9 mouse cellular contexts compared by ENCODE assay signal in genomic region chr4:150138084-150138543, GRCm38 (mm10). TPM values are rescaled to one million over a fixed set of nuclear protein-coding genes. Genes with fewer than 3 reads are reported as not detected.
DNase-seq lines count a peak whose midpoint lies in the region; ATAC-seq and TF ChIP-seq lines count a peak whose summit lies in the region.
"Had no signal": no experiment of that assay in that cellular context is flagged by ENCODE, and none has a peak within 500 bp of the region (broad histone marks: within the 10 kb centered on the region; RNA-seq: fewer than 3 reads in every experiment).

No protein-coding gene starts in this region.

- peak overlapping the region; percentile 21 for H3K4me3 ChIP-seq in forebrain, postnatal 0 days (ENCODE audit: low read depth, low read length)
- peak overlapping the region; percentile 26 for H3K4me3 ChIP-seq in hindbrain, embryonic 15.5 days

- H3K9me3 ChIP-seq in forebrain, postnatal 0 days (ENCODE audit: low read length), result no peaks in the 10 kb centered on the region
- H3K9me3 ChIP-seq in hindbrain, embryonic 15.5 days, result no peaks in the 10 kb centered on the region

- H3K27me3 ChIP-seq in forebrain, postnatal 0 days (ENCODE audit: insufficient read depth, low read length), result no peaks in the 10 kb centered on the region
- no peaks in the 10 kb centered on the region for H3K27me3 ChIP-seq in hindbrain, embryonic 15.5 days

- no peaks in the 10 kb centered on the region for H3K36me3 ChIP-seq in forebrain, postnatal 0 days (ENCODE audit: insufficient read depth)
- H3K36me3 ChIP-seq in hindbrain, embryonic 15.5 days, result no peaks in the 10 kb centered on the region

- H3K4me2 ChIP-seq in forebrain, postnatal 0 days (ENCODE audit: low read depth), result peak overlapping the region; percentile 41
- peak overlapping the region; percentile 49 for H3K4me2 ChIP-seq in hindbrain, embryonic 15.5 days

- H3K9ac ChIP-seq in forebrain, postnatal 0 days, result peak overlapping the region; percentile 35
- no peak overlapping the region; the same call in 1 of the 2 replicates for H3K9ac ChIP-seq in hindbrain, embryonic 15.5 days

- no peak overlapping the region for H3K27ac ChIP-seq in forebrain, postnatal 0 days (ENCODE audit: low read depth, low read length)
- H3K27ac ChIP-seq in hindbrain, embryonic 15.5 days (replicated peaks), result peak overlapping the region; percentile 11; the same call in 1 of the 2 replicates

- 19% methylated on average over 9 of the region's 9 CpGs for WGBS in forebrain, postnatal 0 days
- 21% methylated on average over 9 of the region's 9 CpGs for WGBS in hindbrain, embryonic 15.5 days

- ATAC-seq in cerebellum, adult (ENCODE audit: insufficient number of reproducible peaks, low FRiP score, low TSS enrichment), result no peak
- peak; percentile 89 for ATAC-seq in forebrain, postnatal 0 days
- ATAC-seq in hindbrain, embryonic 15.5 days (ENCODE audit: low FRiP score, low read depth), result peak; percentile 87

- no peaks in the 10 kb centered on the region for H3K4me1 ChIP-seq in forebrain, postnatal 0 days (ENCODE audit: insufficient read depth)
- no peaks in the 10 kb centered on the region for H3K4me1 ChIP-seq in hindbrain, embryonic 15.5 days (replicated peaks)

- DNase-seq in cerebellum, adult 11 months, result peak; percentile 9
- peak; percentile 16 to 33 for DNase-seq in cerebellum, adult 18-20 months
- DNase-seq in forebrain, postnatal 0 days, result peak; percentile 85
- DNase-seq in left cerebral cortex, adult 8-10 months (ENCODE audit: low spot score in 2 of 2), result peak; percentile 11 to 70
- peak; percentile 72 for DNase-seq in lung, postnatal 36 days
- DNase-seq in retina, postnatal 1 day, result peak; percentile 90

- no peak for TF ChIP-seq CTCF in forebrain, postnatal 0 days (IDR thresholded peaks at IDR 0.05; ENCODE audit: low read depth)

RNA-seq across cellular contexts. Expression of gene Slc2a7, which starts 10.7 kb away (rescaled TPM):
- not detected in 2 replicates for total RNA-seq in forebrain, postnatal 0 days (2014; rRNA removed)
- not detected in 2 replicates for polyA plus RNA-seq in forebrain, postnatal 0 days (2015; fragmentation: Nextera tagmentation; extraction: Ambion mirVana)
- polyA plus RNA-seq in hindbrain, embryonic 15.5 days (2015; fragmentation: Nextera tagmentation; extraction: Ambion mirVana), result not detected in 2 replicates
- not detected for total RNA-seq in left cerebral cortex, adult 8-10 months (2022)
- polyA plus RNA-seq: spleen, adult 2 months had no signal

RNA-seq across cellular contexts. Expression of gene Slc2a5, which starts 19.0 kb away (rescaled TPM):
- total RNA-seq in forebrain, postnatal 0 days (2014; rRNA removed), result 1.8 and 3.4 TPM in 2 replicates
- 1.4 and 3.2 TPM in 2 replicates for polyA plus RNA-seq in forebrain, postnatal 0 days (2015; fragmentation: Nextera tagmentation; extraction: Ambion mirVana)
- 2.2 TPM in 2 replicates for polyA plus RNA-seq in hindbrain, embryonic 15.5 days (2015; fragmentation: Nextera tagmentation; extraction: Ambion mirVana)
- total RNA-seq in left cerebral cortex, adult 8-10 months (2022), result 10 to 100 TPM in 1 of 4 experiments, 1 to 10 TPM in 3; 5.5 to 10.1 (median 8.7) TPM

RNA-seq across cellular contexts. Expression of gene Gpr157, which starts 50.9 kb away (rescaled TPM):
- total RNA-seq in forebrain, postnatal 0 days (2014; rRNA removed), result 1.3 and 1.8 TPM in 2 replicates
- 0.31 TPM in 2 replicates for polyA plus RNA-seq in forebrain, postnatal 0 days (2015; fragmentation: Nextera tagmentation; extraction: Ambion mirVana)
- 0.40 and 0.59 TPM in 2 replicates for polyA plus RNA-seq in hindbrain, embryonic 15.5 days (2015; fragmentation: Nextera tagmentation; extraction: Ambion mirVana)
- total RNA-seq in left cerebral cortex, adult 8-10 months (2022), result 1 to 10 TPM; 1.9 to 3.4 (median 2.4) TPM

Comparison
In these comparisons a context has a peak if more than half of its experiments do, and no peak if none do; other contexts are left out.
1. DNase-seq: peak in every context shown above with its lines; median percentile 90 in retina, postnatal 1 day; 85 in forebrain, postnatal 0 days; 72 in lung, postnatal 36 days; 40 in left cerebral cortex, adult 8-10 months; 24 in cerebellum, adult 18-20 months; 9 in cerebellum, adult 11 months.